Mouse (Mus musculus): ENCODE results near the gene Mgat4a.

GRCm38 (mm10) chr1:37512961-37513431, 27.8 kb downstream of the Mgat4a start:
- TF ChIP-seq CTCF (IDR thresholded peaks at IDR 0.05; ENCODE audit: low read depth, low read length), result no peak
- TF ChIP-seq POLR2A (IDR thresholded peaks at IDR 0.05; ENCODE audit: borderline replicate concordance, low read depth, low read length), result no peak

Data from bone marrow macrophage, adult 2 months (primary cell).